Mouse (Mus musculus) midbrain, embryonic 11.5 days (tissue): ENCODE results near the gene Sall2. TPM values are rescaled to one million over a fixed set of nuclear protein-coding genes. Genes with fewer than 3 reads are reported as not detected.

ENCODE experiments used
- ATAC-seq: fragments of 200-750 bp; cut with Nextera tagmentation; 2 replicates; pipeline ENCODE4 v1.8.0; 2017; ENCODE audit warnings: moderate TSS enrichment, moderate library complexity; ENCODE audit not compliant: low FRiP score
- DNase-seq: peaks from one replicate; pipeline ENCODE4 v3.0.0; 2015; ENCODE audit warnings: low spot score; ENCODE audit errors: missing footprints
- H3K27ac ChIP-seq: fragments of 300-500 bp; sonication (generic); 2 replicates; pipeline ENCODE4 v1.5.1; 2014; ENCODE audit warnings: low read depth, low read length
- H3K27me3 ChIP-seq: fragments of 300-500 bp; sonication (generic); 2 replicates; pipeline ENCODE4 v1.6.1; 2014; ENCODE audit warnings: mild to moderate bottlenecking, low read length, moderate library complexity, mixed read lengths; ENCODE audit not compliant: control insufficient read depth, insufficient read depth
- H3K36me3 ChIP-seq: fragments of 300-500 bp; sonication (generic); 2 replicates; pipeline ENCODE4 v1.6.1; 2014; ENCODE audit warnings: mild to moderate bottlenecking, low read length, moderate library complexity, mixed read lengths; ENCODE audit not compliant: control insufficient read depth, insufficient read depth
- H3K4me1 ChIP-seq: fragments of 300-500 bp; sonication (generic); 2 replicates; pipeline ENCODE4 v1.6.1; 2014; ENCODE audit warnings: low read length; ENCODE audit not compliant: control insufficient read depth, insufficient read depth
- H3K4me2 ChIP-seq: fragments of 300-500 bp; sonication (generic); 2 replicates; pipeline ENCODE4 v1.6.1; 2014; ENCODE audit warnings: mild to moderate bottlenecking, moderate library complexity
- H3K4me3 ChIP-seq: fragments of 300-500 bp; sonication (generic); 2 replicates; pipeline ENCODE4 v1.5.1; 2014; ENCODE audit warnings: low read depth, low read length
- H3K9ac ChIP-seq: fragments of 300-500 bp; sonication (generic); 2 replicates; pipeline ENCODE4 v1.6.1; 2014; ENCODE audit warnings: low read length
- H3K9me3 ChIP-seq: fragments of 300-500 bp; sonication (generic); 2 replicates; pipeline ENCODE4 v1.6.1; 2016; ENCODE audit warnings: low read length; ENCODE audit not compliant: control insufficient read depth
- WGBS: fragments of 180-500 bp; shearing (Covaris S2); extraction: QIAGEN DNeasy Blood & Tissue Kit; methylation state at CpG from one replicate; pipeline ENCODE4 v1.1.7; 2014; 5-methylcytosine and 5-hydroxymethylcytosine counted together
- polyA plus RNA-seq: library from polyadenylated mRNA; unstranded; fragments of >200 nt; fragmentation: Nextera tagmentation; extraction: Ambion mirVana; gene quantifications from 2 replicates; pipeline ENCODE4 v1.2.1, GENCODE M21; 2014

Sall2 gene
- polyA plus RNA-seq, 1 experiment from 2014 or later = 65.1 TPM

GRCm38 (mm10) chr14:52278932-52279746 is 49.4 kb downstream of the Sall2 start, which contains the start of the genes Tox4 and Rab2b:
Tox4 (plus strand) TSS chr14:52279146.
Rab2b (minus strand) TSS chr14:52279545.
- peak within 1 kb of the TSS; percentile 77 for H3K4me2 ChIP-seq
- H3K9me3 ChIP-seq = no peaks in the 10 kb centered on the region
- H3K36me3 ChIP-seq = no peaks in the 10 kb centered on the region
- H3K27ac ChIP-seq = peak within 1 kb of the TSS; percentile 51
- H3K4me3 ChIP-seq = peak within 1 kb of the TSS; percentile 84
- H3K27me3 ChIP-seq = no peaks in the 10 kb centered on the region
- ATAC-seq (peak; percentile 98), DNase-seq (peak; percentile 99)
- peak within 1 kb of the TSS; percentile 83 for H3K9ac ChIP-seq
- H3K4me1 ChIP-seq = peaks cover 3% of the 10 kb centered on the region; the same call in 1 of the 2 replicates
- under 1% methylated on average over 60 of the region's 66 CpGs for WGBS

GRCm38 (mm10) chr14:52277210-52277609 is 51.4 kb downstream of the Sall2 start:
- ATAC-seq (no peak), DNase-seq (peak; percentile 53)
- WGBS = 93% methylated on average over 4 of the region's 4 CpGs
- Histone ChIP-seq H3K4me3 (no peak overlapping the region), H3K4me2 (no peak overlapping the region), H3K9ac (no peak overlapping the region), H3K27me3 (no peaks in the 10 kb centered on the region), H3K9me3 (no peaks in the 10 kb centered on the region), H3K4me1 (peaks cover 3% of the 10 kb centered on the region; the same call in 1 of the 2 replicates), H3K27ac (no peak overlapping the region), H3K36me3 (no peaks in the 10 kb centered on the region)

DNA sequence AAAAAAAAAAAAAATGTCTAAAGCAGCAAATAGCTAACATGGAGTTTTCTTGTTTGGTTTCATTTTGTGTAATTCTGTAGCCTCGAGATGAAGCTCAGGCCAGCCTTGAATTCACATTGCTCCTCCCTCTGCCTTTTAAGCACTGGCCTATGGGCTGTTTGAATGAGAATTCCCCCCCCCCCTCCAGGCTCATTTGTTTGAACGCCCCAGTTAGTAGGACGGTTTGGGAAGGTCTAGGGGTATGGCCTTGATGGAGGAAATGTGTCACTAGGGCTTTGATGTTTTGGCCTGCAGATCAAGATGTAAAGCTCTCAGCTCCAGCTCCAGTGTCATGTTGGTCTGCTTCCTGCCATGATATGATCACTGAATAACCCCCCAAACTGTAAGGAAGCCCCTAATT is 55.8 kb downstream of the Sall2 start:
- Histone ChIP-seq H3K36me3 (no peaks in the 10 kb centered on the region), H3K4me3 (no peak overlapping the region), H3K27ac (no peak overlapping the region), H3K4me1 (no peaks in the 10 kb centered on the region), H3K9ac (no peak overlapping the region), H3K4me2 (no peak overlapping the region), H3K27me3 (no peaks in the 10 kb centered on the region), H3K9me3 (no peaks in the 10 kb centered on the region)
- WGBS = 65% methylated on average over 3 of the region's 3 CpGs
- DNase-seq = no peak
- no peak for ATAC-seq

Other genes with a start within 250 kb of the Sall2 start
- 1,011 and 1,046 TPM in 2 replicates for gene Hnrnpc, start 224.7 kb downstream of the Sall2 start, polyA plus RNA-seq
- gene Rpgrip1, start 218.1 kb downstream of the Sall2 start, polyA plus RNA-seq = 92.3 and 105 TPM in 2 replicates
- gene Supt16, start 131.3 kb downstream of the Sall2 start, polyA plus RNA-seq = 81.5 and 86.7 TPM in 2 replicates
- 46.7 and 52.5 TPM in 2 replicates for gene Chd8, start 71.0 kb downstream of the Sall2 start, polyA plus RNA-seq
- 50.6 and 51.2 TPM in 2 replicates for gene Tox4, start 49.6 kb downstream of the Sall2 start, polyA plus RNA-seq
- 39.1 and 41.9 TPM in 2 replicates for gene Rab2b, start 49.2 kb downstream of the Sall2 start, polyA plus RNA-seq
- 48.2 and 52.2 TPM in 2 replicates for gene Mettl3, start 23.6 kb downstream of the Sall2 start, polyA plus RNA-seq
- gene Olfr1513, start 27.6 kb upstream of the Sall2 start, polyA plus RNA-seq = not detected in 2 replicates
- gene Olfr1512, start 50.4 kb upstream of the Sall2 start, polyA plus RNA-seq = not detected in 2 replicates
- gene Olfr1511, start 68.6 kb upstream of the Sall2 start, polyA plus RNA-seq = not detected in 2 replicates
- not detected in 2 replicates for gene Olfr1510, start 85.6 kb upstream of the Sall2 start, polyA plus RNA-seq
- not detected in 2 replicates for gene Olfr1509, start 114.2 kb upstream of the Sall2 start, polyA plus RNA-seq
- not detected in 2 replicates for gene Olfr1508, start 138.7 kb upstream of the Sall2 start, polyA plus RNA-seq
- gene Olfr1507, start 167.0 kb upstream of the Sall2 start, polyA plus RNA-seq = not detected in 2 replicates